Comparison of ENCODE assay signal across 8 mouse cellular contexts in the genomic region with DNA sequence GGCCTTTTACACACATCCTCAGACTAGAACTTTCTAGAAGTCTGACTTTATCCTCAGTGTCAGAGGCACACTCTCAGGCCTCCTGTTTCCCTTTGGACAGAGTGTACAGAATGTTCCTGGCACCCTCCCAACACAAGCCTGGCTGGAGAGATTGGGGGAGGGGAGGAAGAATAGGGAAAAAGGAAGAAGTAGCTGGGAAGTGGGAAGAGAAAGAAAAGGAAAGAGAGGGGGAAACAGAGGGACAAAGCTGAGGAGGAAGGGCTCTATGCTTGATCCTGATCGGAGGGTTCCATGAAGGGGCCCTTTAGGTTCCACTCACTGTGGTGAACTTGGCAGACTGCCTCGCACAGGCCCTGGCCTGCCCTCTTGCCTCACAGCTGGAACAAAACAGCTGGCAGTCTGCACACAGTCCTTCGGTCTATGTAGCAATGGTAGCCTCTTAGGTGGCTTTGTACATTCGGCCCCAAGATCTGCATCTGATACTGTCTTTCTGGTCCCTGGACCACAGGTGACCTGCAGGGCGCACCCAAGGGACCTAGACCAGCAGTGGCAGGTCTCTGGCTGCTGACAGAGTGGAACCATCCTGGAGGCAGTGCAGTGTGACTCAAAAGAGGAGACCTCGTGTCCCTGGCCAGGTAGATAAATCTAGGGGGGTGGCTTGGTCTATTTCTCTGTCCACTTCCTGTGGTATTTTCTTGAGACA. TPM values are rescaled to one million over a fixed set of nuclear protein-coding genes. Genes with fewer than 3 reads are reported as not detected.
A peak's percentile ranks its signal among the peaks of the same experiment; 100 is the strongest.
DNase-seq lines count a peak whose midpoint lies in the region; ATAC-seq lines count a peak whose summit lies in the region.

No protein-coding gene starts in this region.

- ATAC-seq in monocyte, adult 5-6 weeks (replicated peaks; ENCODE audit: insufficient number of reproducible peaks, low FRiP score, low TSS enrichment, poor library complexity, severe bottlenecking): no peak

- peak; percentile 61 for DNase-seq in retina, postnatal 1 day
- DNase-seq in retina, embryonic 14.5 days (ENCODE audit: low spot score): no peak
- DNase-seq in cerebellum, adult 11-12 months: peak; percentile 44
- peak; percentile 95 for DNase-seq in heart, adult 18-20 months
- peak; percentile 97 for DNase-seq in kidney, adult 9 months
- DNase-seq in lung, postnatal 36 days: peak; percentile 96
- no peak for DNase-seq in T-cell, adult 2 months (ENCODE audit: low spot score)

RNA-seq across cellular contexts. Expression of gene Per2, which starts 22.6 kb away (rescaled TPM):
- 1 to 10 TPM; 4.7 to 5.6 TPM for total RNA-seq in heart, adult 18-20 months (2021)
- 2.8 to 12.0 TPM (median 3.1 TPM) in 3 replicates for total RNA-seq in monocyte, adult 5-6 weeks (2017)

RNA-seq across cellular contexts. Expression of gene Hes6, which starts 22.7 kb away (rescaled TPM):
- 10 to 100 TPM; 21.6 to 23.0 TPM for total RNA-seq in heart, adult 18-20 months (2021)
- 11.5 to 23.5 TPM (median 13.5 TPM) in 3 replicates for total RNA-seq in monocyte, adult 5-6 weeks (2017)

RNA-seq across cellular contexts. Expression of gene Ilkap, which starts 37.9 kb away (rescaled TPM):
- total RNA-seq in heart, adult 18-20 months (2021): 10 to 100 TPM; 46.9 to 51.0 TPM
- 133 to 179 TPM (median 136 TPM) in 3 replicates for total RNA-seq in monocyte, adult 5-6 weeks (2017)

RNA-seq across cellular contexts. Expression of gene Traf3ip1, which starts 57.9 kb away (rescaled TPM):
- 1 to 10 TPM; 6.0 to 6.5 TPM for total RNA-seq in heart, adult 18-20 months (2021)
- 4.4 to 6.2 TPM (median 5.6 TPM) in 3 replicates for total RNA-seq in monocyte, adult 5-6 weeks (2017)

Comparison
In these comparisons a context has a peak if more than half of its experiments do, and no peak if none do; other contexts are left out.
1. DNase-seq: peak in retina, postnatal 1 day (single experiment), cerebellum, adult 11-12 months (single experiment), heart, adult 18-20 months (2 of 2), kidney, adult 9 months (single experiment) and lung, postnatal 36 days (single experiment); none in retina, embryonic 14.5 days (single experiment) and T-cell, adult 2 months (single experiment).